Mouse (Mus musculus) liver, postnatal 0 days (tissue): ENCODE results near the gene Pdcd6ip.

Experiments
- CTCF ChIP-seq: sonication (generic); IDR thresholded peaks from 2 replicates; pipeline ENCODE4 v1.5.1; 2016; ENCODE audit warnings: antibody characterized with exemption, low read depth
- EP300 ChIP-seq: IDR thresholded peaks from 2 replicates; pipeline ENCODE4 v1.6.1; 2016; ENCODE audit warnings: antibody characterized with exemption, low read depth, mild to moderate bottlenecking

DNA sequence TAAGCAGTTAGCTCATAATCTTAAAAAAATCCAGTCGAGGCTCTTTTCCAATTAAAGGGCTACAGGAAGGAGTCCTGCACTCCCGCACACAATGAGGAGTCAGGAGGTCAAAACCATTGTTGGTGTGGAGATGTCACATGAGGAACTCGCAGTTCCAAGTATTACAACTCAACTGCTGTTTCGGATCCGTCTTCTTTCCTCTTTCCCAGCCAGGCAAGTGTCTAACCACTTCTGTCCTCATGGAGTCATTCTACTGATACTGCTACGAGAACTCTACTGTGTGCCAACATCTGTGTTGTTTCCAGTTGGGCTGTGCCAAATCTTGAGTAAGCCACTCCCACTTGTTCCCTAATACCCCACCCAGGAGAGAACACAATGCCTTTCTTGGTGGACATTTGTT is 30.9 kb upstream of the Pdcd6ip start:
- TF ChIP-seq CTCF (no peak), EP300 (no peak)
